Mouse (Mus musculus): ENCODE results near the gene Zdhhc18.

DNA sequence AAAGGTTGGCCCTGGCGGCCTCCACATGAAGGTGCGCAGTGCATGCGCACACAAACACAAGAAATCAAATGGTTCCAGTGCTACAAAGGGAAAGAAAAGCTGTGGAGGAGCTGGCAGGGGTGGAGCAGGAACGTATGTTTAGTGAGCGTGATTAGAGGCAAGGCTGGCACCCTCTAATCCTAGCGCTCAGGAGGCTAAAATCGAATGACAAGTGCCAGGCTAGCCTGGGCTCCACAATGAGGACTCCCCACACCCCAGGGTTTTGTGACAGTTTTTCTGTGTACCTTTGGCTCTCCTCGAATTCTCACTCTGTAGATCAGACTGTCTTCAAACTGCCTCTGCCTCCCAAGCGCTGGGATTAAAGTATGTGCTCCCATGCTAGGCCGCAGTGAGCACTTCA lies 2.8 kb upstream of the Zdhhc18 start:
- TF ChIP-seq EP300 (IDR thresholded peaks at IDR 0.05; ENCODE audit: low read depth) (no peak), CTCF (IDR thresholded peaks at IDR 0.05; ENCODE audit: low read depth) (no peak)
